Mouse (Mus musculus): Measurements from ENCODE around the gene Kcnma1. TPM values are rescaled to one million over a fixed set of nuclear protein-coding genes. Genes with fewer than 3 reads are reported as not detected.

Kcnma1 gene
- polyA plus RNA-seq (2015; fragmentation: Nextera tagmentation; extraction: Ambion mirVana): 0.19 and 0.36 TPM in 2 replicates

DNA sequence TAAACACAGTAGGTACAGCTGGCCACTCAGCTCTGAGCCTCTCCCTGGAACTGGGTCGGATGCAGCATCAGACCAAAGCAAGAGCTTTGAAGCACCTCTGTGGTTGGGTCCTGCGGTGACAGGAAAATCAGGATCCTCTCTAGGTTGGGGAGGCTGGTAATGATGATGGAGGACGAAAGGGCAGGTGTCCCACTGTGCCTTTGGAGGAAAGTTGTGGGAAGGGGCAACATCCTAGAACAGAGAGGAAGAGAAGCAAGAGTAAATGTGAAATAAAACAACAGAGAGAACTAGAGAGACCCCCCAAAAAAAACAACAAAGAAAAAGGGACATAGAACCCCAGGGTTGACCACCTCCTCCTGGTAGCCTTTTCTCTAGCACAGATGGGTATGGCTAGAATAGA is at the start of gene Kcnma1:
TSS of gene Kcnma1 (minus strand) at position 101 of the 400 bp plus-strand sequence.
- ATAC-seq (ENCODE audit: extremely low read depth, insufficient number of reproducible peaks, low FRiP score, low TSS enrichment): no peak
- WGBS: 45% methylated on average over 3 of the region's 3 CpGs
- H3K4me1 ChIP-seq: no peaks in the 10 kb centered on the region
- peaks cover 68% of the 10 kb centered on the region for H3K27me3 ChIP-seq (replicated peaks)
- H3K9ac ChIP-seq: no peak within 1 kb of the TSS
- H3K4me3 ChIP-seq: no peak within 1 kb of the TSS
- H3K9me3 ChIP-seq: no peaks in the 10 kb centered on the region
- no peak within 1 kb of the TSS for H3K4me2 ChIP-seq
- H3K36me3 ChIP-seq: no peaks in the 10 kb centered on the region
- H3K27ac ChIP-seq (replicated peaks): no peak within 1 kb of the TSS

DNA sequence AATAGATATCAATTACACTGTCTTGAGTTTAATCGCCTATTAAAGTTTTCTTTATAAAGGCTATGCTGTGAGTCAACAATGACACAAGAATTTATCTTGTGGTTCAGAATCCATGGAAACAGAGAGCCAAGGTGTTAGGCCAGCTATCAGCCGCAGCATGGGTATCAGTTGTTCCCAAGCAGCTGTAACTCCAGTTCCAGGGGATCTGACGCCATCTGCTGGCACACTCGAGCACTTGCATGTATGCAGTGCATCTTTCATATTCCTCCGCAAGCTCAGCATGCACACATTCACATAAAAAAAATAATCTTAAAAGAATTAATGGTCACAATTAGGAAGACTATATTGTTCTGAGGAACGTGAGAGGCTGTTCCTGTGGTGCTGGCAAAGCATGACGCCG is 45.5 kb upstream of the Kcnma1 start:
- Histone ChIP-seq H3K9ac (no peak overlapping the region), H3K4me2 (no peak overlapping the region), H3K27ac (replicated peaks) (no peak overlapping the region), H3K9me3 (no peaks in the 10 kb centered on the region), H3K4me3 (no peak overlapping the region), H3K4me1 (no peaks in the 10 kb centered on the region), H3K27me3 (replicated peaks) (peaks cover 11% of the 10 kb centered on the region), H3K36me3 (no peaks in the 10 kb centered on the region)
- WGBS: 39% methylated on average over 8 of the region's 8 CpGs
- no peak for ATAC-seq (ENCODE audit: extremely low read depth, insufficient number of reproducible peaks, low FRiP score, low TSS enrichment)

DNA sequence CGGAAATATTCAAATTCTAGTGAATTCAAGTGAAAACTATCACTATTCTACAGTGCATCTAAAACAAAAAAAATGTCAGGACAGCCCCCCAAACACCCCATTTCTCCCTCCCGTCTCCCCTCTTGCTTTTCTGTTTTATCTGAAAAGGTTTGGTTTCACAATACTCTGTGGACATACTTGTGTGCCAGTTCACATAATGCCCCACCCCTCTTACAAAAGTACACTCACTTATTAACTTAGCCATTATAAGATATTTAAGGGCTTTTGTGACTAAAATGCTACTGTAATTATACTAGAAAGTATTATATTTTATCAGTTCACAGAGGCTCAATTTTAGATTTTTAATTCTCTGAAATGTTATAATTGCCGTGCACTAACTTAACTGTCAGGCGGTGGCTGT is 45.0 kb upstream of the Kcnma1 start:
- no peak for ATAC-seq (ENCODE audit: extremely low read depth, insufficient number of reproducible peaks, low FRiP score, low TSS enrichment)
- Histone ChIP-seq H3K36me3 (no peaks in the 10 kb centered on the region), H3K4me3 (no peak overlapping the region), H3K4me1 (no peaks in the 10 kb centered on the region), H3K4me2 (no peak overlapping the region), H3K9ac (no peak overlapping the region), H3K27ac (replicated peaks) (no peak overlapping the region), H3K27me3 (replicated peaks) (peaks cover 8% of the 10 kb centered on the region), H3K9me3 (no peaks in the 10 kb centered on the region)
- WGBS: 79% methylated on average over 4 of the region's 4 CpGs

- H3K27ac ChIP-seq (replicated peaks): no peak overlapping the region
- no peak overlapping the region for H3K4me3 ChIP-seq
- no peaks in the 10 kb centered on the region for H3K4me1 ChIP-seq
- 75% methylated on average over 2 of the region's 2 CpGs for WGBS
- no peaks in the 10 kb centered on the region for H3K9me3 ChIP-seq
- H3K4me2 ChIP-seq: no peak overlapping the region
- H3K9ac ChIP-seq: no peak overlapping the region
- H3K27me3 ChIP-seq (replicated peaks): peaks cover 4% of the 10 kb centered on the region
- H3K36me3 ChIP-seq: no peaks in the 10 kb centered on the region
- no peak for ATAC-seq (ENCODE audit: extremely low read depth, insufficient number of reproducible peaks, low FRiP score, low TSS enrichment)
These were observed 37.5 kb upstream of the Kcnma1 start for GRCm38 (mm10) chr14:24051821-24052220.

DNA sequence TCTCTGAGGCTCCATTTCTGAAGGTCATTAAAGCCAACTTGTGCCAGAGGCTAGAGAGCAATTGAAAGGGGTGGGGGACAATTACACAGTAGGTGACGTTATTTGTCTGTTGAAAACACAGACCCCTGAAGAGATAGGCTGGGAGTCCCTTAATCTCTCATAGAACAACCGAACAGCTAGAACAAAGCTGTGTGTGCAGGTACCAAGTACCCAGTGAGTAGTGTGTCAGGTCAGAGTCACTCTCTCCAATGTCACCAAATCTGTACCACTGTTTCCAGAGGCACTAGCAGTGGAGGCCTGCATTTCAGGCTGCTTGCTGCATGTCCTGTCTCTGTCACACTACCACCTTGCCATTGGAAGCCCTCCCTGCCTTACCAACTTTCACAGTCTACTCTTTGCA is 22.3 kb upstream of the Kcnma1 start:
- no peaks in the 10 kb centered on the region for H3K9me3 ChIP-seq
- H3K9ac ChIP-seq: no peak overlapping the region
- no peaks in the 10 kb centered on the region for H3K36me3 ChIP-seq
- ATAC-seq (ENCODE audit: extremely low read depth, insufficient number of reproducible peaks, low FRiP score, low TSS enrichment): no peak
- H3K4me3 ChIP-seq: no peak overlapping the region
- peaks cover 7% of the 10 kb centered on the region; the same call in 1 of the 2 replicates for H3K27me3 ChIP-seq (replicated peaks)
- peaks cover 20% of the 10 kb centered on the region for H3K4me1 ChIP-seq
- 64% methylated on average over 2 of the region's 2 CpGs for WGBS
- no peak overlapping the region for H3K4me2 ChIP-seq
- no peak overlapping the region for H3K27ac ChIP-seq (replicated peaks)

DNA sequence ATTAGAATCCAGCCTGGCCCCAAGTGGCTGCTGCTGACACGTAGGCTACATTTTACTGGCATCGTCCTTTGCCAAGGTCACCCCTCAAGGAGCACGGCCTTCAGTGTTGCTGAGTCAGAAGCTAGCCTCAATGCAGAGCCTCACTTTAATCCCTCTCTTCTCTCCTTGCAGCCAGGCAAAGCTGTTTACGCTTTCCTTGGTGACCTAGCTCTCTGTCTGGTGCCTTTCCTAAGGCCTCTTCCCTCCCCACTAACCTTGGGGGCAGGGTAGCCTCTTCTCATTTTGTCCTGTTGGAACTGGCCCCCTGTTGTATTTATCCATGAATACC is 21.9 kb upstream of the Kcnma1 start:
- Histone ChIP-seq H3K27me3 (replicated peaks) (peaks cover 8% of the 10 kb centered on the region; the same call in 1 of the 2 replicates), H3K4me3 (no peak overlapping the region), H3K36me3 (no peaks in the 10 kb centered on the region), H3K4me1 (peaks cover 20% of the 10 kb centered on the region), H3K27ac (replicated peaks) (no peak overlapping the region), H3K9me3 (no peaks in the 10 kb centered on the region), H3K9ac (no peak overlapping the region), H3K4me2 (no peak overlapping the region)
- 26% methylated on average over 4 of the region's 4 CpGs for WGBS
- ATAC-seq (ENCODE audit: extremely low read depth, insufficient number of reproducible peaks, low FRiP score, low TSS enrichment): no peak

GRCm38 (mm10) chr14:24035486-24036207 is 21.4 kb upstream of the Kcnma1 start:
- no peak for ATAC-seq (ENCODE audit: extremely low read depth, insufficient number of reproducible peaks, low FRiP score, low TSS enrichment)
- Histone ChIP-seq H3K36me3 (no peaks in the 10 kb centered on the region), H3K4me3 (no peak overlapping the region), H3K27ac (replicated peaks) (no peak overlapping the region), H3K9ac (no peak overlapping the region), H3K4me2 (no peak overlapping the region), H3K9me3 (no peaks in the 10 kb centered on the region), H3K4me1 (peaks cover 20% of the 10 kb centered on the region), H3K27me3 (replicated peaks) (peaks cover 10% of the 10 kb centered on the region; the same call in 1 of the 2 replicates)
- WGBS: 13% methylated on average over 11 of the region's 11 CpGs

GRCm38 (mm10) chr14:24032876-24033389 is 18.6 kb upstream of the Kcnma1 start:
- no peak for ATAC-seq (ENCODE audit: extremely low read depth, insufficient number of reproducible peaks, low FRiP score, low TSS enrichment)
- no peak overlapping the region for H3K4me2 ChIP-seq
- H3K27ac ChIP-seq (replicated peaks): no peak overlapping the region
- H3K4me1 ChIP-seq: peaks cover 28% of the 10 kb centered on the region
- H3K9me3 ChIP-seq: peaks cover 4% of the 10 kb centered on the region; the same call in 1 of the 2 replicates
- no peak overlapping the region for H3K4me3 ChIP-seq
- peaks cover 10% of the 10 kb centered on the region; the same call in 1 of the 2 replicates for H3K27me3 ChIP-seq (replicated peaks)
- no peak overlapping the region for H3K9ac ChIP-seq
- 77% methylated on average over 7 of the region's 7 CpGs for WGBS
- no peaks in the 10 kb centered on the region for H3K36me3 ChIP-seq

DNA sequence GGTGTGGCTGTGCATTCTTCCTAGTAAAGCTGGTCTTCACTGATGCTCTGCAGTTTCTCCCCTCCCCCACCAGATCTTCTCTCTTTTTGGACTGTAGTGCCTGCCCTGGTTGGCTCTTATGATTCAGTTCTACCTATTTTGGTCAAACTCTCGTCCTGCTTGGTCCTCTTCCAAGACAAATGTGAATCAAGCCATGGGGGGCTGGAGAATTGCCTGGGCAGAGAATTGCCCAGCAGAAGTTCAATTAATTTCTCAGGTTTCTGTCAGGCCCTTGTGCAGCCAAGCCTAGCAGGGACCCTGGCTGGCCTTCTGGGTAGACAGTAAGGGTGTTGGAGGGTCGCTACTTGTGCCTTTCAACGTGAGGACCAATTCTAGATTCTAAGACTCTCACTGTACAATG is 17.9 kb upstream of the Kcnma1 start:
- no peaks in the 10 kb centered on the region for H3K36me3 ChIP-seq
- peaks cover 10% of the 10 kb centered on the region; the same call in 1 of the 2 replicates for H3K27me3 ChIP-seq (replicated peaks)
- WGBS: 62% methylated on average over 3 of the region's 3 CpGs
- peaks cover 8% of the 10 kb centered on the region; the same call in 1 of the 2 replicates for H3K9me3 ChIP-seq
- H3K4me2 ChIP-seq: no peak overlapping the region
- ATAC-seq (ENCODE audit: extremely low read depth, insufficient number of reproducible peaks, low FRiP score, low TSS enrichment): no peak
- H3K4me3 ChIP-seq: no peak overlapping the region
- no peak overlapping the region for H3K27ac ChIP-seq (replicated peaks)
- H3K9ac ChIP-seq: no peak overlapping the region
- peaks cover 28% of the 10 kb centered on the region for H3K4me1 ChIP-seq

- Histone ChIP-seq H3K4me3 (no peak overlapping the region), H3K27ac (replicated peaks) (no peak overlapping the region), H3K27me3 (replicated peaks) (peaks cover 5% of the 10 kb centered on the region), H3K9ac (no peak overlapping the region), H3K4me1 (no peaks in the 10 kb centered on the region), H3K4me2 (no peak overlapping the region), H3K9me3 (no peaks in the 10 kb centered on the region), H3K36me3 (no peaks in the 10 kb centered on the region)
- no peak for ATAC-seq (ENCODE audit: extremely low read depth, insufficient number of reproducible peaks, low FRiP score, low TSS enrichment)
- 70% methylated on average over 4 of the region's 4 CpGs for WGBS
These were observed 6.4 kb upstream of the Kcnma1 start for GRCm38 (mm10) chr14:24020718-24021117.

GRCm38 (mm10) chr14:24009978-24010377 is 4.3 kb downstream of the Kcnma1 start:
- Histone ChIP-seq H3K9ac (no peak overlapping the region), H3K27ac (replicated peaks) (no peak overlapping the region), H3K4me3 (no peak overlapping the region), H3K27me3 (replicated peaks) (peaks cover 99% of the 10 kb centered on the region), H3K36me3 (no peaks in the 10 kb centered on the region), H3K9me3 (no peaks in the 10 kb centered on the region), H3K4me2 (no peak overlapping the region), H3K4me1 (peaks cover 2% of the 10 kb centered on the region; the same call in 1 of the 2 replicates)
- WGBS: 65% methylated on average over 1 of the region's 1 CpGs
- no peak for ATAC-seq (ENCODE audit: extremely low read depth, insufficient number of reproducible peaks, low FRiP score, low TSS enrichment)

- Histone ChIP-seq H3K4me1 (peaks cover 9% of the 10 kb centered on the region), H3K9ac (no peak overlapping the region), H3K36me3 (no peaks in the 10 kb centered on the region), H3K4me3 (no peak overlapping the region), H3K27me3 (replicated peaks) (peaks cover 99% of the 10 kb centered on the region), H3K27ac (replicated peaks) (no peak overlapping the region), H3K9me3 (no peaks in the 10 kb centered on the region), H3K4me2 (no peak overlapping the region)
- WGBS: 8% methylated on average over 7 of the region's 7 CpGs
- no peak for ATAC-seq (ENCODE audit: extremely low read depth, insufficient number of reproducible peaks, low FRiP score, low TSS enrichment)
These were observed 6.0 kb downstream of the Kcnma1 start for GRCm38 (mm10) chr14:24008252-24008651.
